Mouse (Mus musculus) embryo, embryonic 11 days (tissue): ENCODE measurements around the gene Fry.

ENCODE experiments used
- DNase-seq: peaks from one replicate; pipeline ENCODE4 v3.0.0-alpha.2; 2015

Fry gene

GRCm38 (mm10) chr5:150118455-150119241 lies at the start of gene Fry:
Fry (plus strand) TSS chr5:150118645.
- DNase-seq: peak; percentile 93

- DNase-seq: peak; percentile 47
Measured at GRCm38 (mm10) chr5:150070086-150070485, 48.4 kb upstream of the Fry start.

GRCm38 (mm10) chr5:150071738-150072137 lies 46.7 kb upstream of the Fry start:
- no peak for DNase-seq

GRCm38 (mm10) chr5:150079866-150080797 lies 38.3 kb upstream of the Fry start:
- peak; percentile 83 for DNase-seq

- no peak for DNase-seq
Measured at GRCm38 (mm10) chr5:150082696-150083095, 35.7 kb upstream of the Fry start.

GRCm38 (mm10) chr5:150083190-150083589 lies 35.3 kb upstream of the Fry start:
- no peak for DNase-seq

GRCm38 (mm10) chr5:150097620-150098019 lies 20.8 kb upstream of the Fry start:
- peak; percentile 77 for DNase-seq

- DNase-seq: no peak
Measured at GRCm38 (mm10) chr5:150098754-150099153, 19.7 kb upstream of the Fry start.

- DNase-seq: no peak
Measured at GRCm38 (mm10) chr5:150101789-150102188, 16.7 kb upstream of the Fry start.

- DNase-seq: no peak
Measured at GRCm38 (mm10) chr5:150106358-150106757, 12.1 kb upstream of the Fry start.

GRCm38 (mm10) chr5:150111236-150111635 lies 7.2 kb upstream of the Fry start:
- DNase-seq: no peak

GRCm38 (mm10) chr5:150114007-150114406 lies 4.4 kb upstream of the Fry start:
- no peak for DNase-seq

- no peak for DNase-seq
Measured at GRCm38 (mm10) chr5:150114778-150115177, 3.7 kb upstream of the Fry start.

GRCm38 (mm10) chr5:150115271-150116092 lies 3.0 kb upstream of the Fry start:
- DNase-seq: peak; percentile 50

GRCm38 (mm10) chr5:150116216-150116905 lies 2.1 kb upstream of the Fry start:
- no peak for DNase-seq

GRCm38 (mm10) chr5:150116906-150117216 lies 1.6 kb upstream of the Fry start:
- no peak for DNase-seq

- DNase-seq: no peak
Measured at GRCm38 (mm10) chr5:150118124-150118454, 356 bp upstream of the Fry start.

- DNase-seq: no peak
Measured at GRCm38 (mm10) chr5:150120676-150121075, 2.2 kb downstream of the Fry start.

- DNase-seq: no peak
Measured at GRCm38 (mm10) chr5:150122095-150122494, 3.6 kb downstream of the Fry start.

GRCm38 (mm10) chr5:150122571-150122970 lies 4.1 kb downstream of the Fry start:
- no peak for DNase-seq

- DNase-seq: no peak
Measured at GRCm38 (mm10) chr5:150125920-150126319, 7.5 kb downstream of the Fry start.

GRCm38 (mm10) chr5:150128432-150128831 lies 10.0 kb downstream of the Fry start:
- no peak for DNase-seq

GRCm38 (mm10) chr5:150130144-150130543 lies 11.7 kb downstream of the Fry start:
- DNase-seq: no peak
